Mouse (Mus musculus) retina, embryonic 14.5 days (tissue): ENCODE measurements around the gene Edf1.
A peak's percentile ranks its signal among the peaks of the same experiment; 100 is the strongest.

Experiments used
- DNase-seq: peaks from one replicate; pipeline ENCODE4 v3.0.0-alpha.2; 2015; ENCODE audit warnings: low spot score

Edf1 gene

DNA sequence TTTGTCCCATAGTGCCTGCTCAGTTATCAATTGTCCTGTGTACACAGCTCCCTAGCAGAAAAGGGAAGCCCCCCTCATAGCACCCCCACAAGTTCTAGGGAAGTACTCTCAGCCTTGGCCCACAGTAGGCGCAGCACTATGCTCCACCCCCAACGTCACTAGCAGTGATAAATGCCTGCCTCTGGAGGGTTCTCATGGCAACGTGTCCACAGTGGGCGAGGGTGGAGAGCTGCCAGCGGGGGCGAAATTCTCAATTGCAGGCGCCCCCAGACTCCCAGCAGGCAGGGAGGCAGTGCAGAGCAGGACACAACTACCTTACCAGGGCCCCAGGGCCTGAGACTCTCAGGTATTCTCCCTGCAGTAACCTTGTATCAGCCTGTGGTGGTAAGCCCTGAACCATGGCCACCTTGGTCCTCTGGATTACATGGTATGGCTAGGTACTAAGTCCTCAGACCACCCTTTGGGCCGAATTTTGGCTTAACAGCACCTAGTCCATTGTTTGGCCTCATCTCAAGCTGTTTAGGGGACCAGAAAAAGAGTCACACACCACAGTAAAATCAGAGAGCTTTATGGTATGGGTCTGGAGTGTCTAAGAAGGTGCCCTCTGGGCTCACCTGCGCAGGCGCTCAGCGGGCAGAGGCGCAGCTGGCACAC, 24.9 kb downstream of the Edf1 start:
- peak; percentile 9 for DNase-seq

DNA sequence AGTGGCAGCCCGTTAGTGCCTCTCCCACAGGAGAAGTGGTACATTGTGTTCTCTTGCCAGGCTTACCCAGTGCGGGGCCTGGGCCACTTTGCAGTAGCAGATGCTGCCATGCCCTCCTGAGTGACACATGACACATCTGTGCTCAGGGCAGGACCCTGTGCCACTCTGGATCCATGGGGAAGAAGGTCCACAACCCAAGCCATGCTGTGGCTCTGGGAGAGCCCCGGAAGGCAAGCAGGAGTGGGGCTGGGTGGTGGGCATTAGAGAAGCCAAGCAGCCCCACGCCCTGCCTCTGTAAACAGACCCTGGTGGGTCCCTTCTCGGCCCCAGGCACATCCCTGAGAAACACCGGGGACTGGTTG, 25.5 kb downstream of the Edf1 start:
- no peak for DNase-seq

DNA sequence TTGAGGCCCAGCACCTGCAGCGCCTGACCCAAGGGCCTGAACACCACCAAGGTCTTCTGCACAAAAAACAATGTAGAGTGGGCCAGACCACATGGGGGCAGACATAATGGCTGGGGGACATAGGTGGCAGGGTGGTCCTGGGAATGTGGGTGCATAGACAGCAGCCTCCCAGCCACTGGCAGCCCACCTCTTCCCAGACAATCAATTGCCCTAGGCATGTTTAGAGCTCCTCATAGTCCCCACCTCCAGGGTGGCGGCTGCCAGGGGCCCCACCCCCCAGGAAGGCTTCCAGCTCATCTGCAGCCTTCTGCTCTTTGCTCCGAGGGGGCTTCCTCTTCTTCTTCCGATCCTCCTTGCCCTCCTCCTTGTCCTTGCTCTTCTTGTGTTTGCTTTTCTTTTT, 25.9 kb downstream of the Edf1 start:
- no peak for DNase-seq

DNA sequence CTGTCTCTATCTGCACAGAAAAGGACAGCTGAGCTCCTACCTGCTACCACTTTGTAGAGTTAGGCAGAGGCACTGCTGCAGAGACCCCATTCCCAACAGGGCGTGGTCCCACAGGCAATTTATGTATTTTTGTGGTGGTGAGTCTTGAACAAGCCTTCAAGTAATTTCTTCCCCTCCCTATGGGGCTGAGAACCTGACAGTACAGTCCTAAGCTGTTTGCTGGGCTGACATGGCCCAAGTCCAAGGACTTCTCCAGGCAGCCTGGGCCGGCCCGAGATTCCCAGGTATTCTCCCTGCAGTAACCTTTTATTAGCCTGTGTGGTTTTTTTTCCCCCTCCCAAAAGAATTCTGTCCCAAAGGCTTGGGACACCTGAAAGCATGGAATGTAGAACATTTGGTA, 26.5 kb downstream of the Edf1 start:
- DNase-seq = no peak

DNA sequence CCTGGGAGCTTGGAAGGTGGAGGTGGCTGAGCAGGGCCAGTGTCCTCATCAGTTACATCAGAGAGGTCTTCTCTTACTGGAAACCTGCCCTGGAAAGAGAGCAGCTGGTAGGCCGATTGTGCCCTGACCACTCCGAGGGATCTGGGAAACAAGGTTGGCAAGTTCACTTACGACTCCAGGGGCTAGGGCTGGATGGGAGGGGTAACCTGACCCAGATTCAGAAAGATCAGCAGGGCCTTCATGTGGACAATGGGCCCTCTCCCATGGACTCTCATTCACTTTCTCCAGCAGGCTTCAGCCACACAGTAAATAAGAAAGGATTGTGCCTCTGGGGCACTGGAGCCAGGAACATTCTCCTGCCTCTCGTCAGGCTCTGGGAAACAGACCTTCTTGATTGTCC, 27.2 kb downstream of the Edf1 start:
- DNase-seq = no peak

DNA sequence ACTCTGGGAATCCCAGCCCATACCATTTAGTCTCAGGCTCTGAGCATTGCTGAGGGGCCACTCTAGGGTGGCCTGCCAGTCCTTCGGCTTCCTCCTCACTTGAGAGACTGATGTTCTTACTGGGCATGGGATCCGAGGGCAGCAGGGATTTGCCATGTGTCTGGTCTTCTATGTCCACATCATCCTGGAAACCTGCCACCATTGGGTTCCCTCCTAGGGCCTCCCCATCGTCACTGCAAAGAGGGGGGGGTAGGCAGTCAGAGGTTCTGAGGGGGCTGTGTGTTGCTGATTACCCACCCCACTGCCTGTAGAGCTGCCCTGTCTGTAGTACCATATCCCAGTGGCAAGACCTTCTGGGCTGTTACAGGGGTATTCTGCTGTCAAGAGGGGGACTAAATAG, 28.0 kb downstream of the Edf1 start:
- no peak for DNase-seq

DNA sequence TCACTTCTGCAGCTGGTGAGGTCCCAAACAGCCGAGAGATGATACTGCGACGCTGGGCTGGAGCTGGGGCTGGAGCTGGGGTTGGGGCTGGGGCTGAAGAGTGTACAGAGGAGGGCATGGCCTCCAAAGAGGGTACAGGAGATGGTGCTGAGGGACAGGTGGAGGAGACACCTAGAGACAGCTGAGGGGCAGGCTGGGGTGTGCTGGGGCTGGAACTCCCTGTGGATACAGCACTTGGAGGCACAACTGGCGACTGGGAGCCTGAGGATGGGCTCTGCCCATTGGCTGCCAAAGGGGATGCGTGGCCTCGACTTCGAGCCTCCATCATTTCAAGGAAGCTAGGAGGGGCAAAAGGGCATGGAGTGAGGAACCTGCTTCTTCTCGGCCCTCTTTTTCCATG, 29.6 kb downstream of the Edf1 start:
- DNase-seq = no peak

DNA sequence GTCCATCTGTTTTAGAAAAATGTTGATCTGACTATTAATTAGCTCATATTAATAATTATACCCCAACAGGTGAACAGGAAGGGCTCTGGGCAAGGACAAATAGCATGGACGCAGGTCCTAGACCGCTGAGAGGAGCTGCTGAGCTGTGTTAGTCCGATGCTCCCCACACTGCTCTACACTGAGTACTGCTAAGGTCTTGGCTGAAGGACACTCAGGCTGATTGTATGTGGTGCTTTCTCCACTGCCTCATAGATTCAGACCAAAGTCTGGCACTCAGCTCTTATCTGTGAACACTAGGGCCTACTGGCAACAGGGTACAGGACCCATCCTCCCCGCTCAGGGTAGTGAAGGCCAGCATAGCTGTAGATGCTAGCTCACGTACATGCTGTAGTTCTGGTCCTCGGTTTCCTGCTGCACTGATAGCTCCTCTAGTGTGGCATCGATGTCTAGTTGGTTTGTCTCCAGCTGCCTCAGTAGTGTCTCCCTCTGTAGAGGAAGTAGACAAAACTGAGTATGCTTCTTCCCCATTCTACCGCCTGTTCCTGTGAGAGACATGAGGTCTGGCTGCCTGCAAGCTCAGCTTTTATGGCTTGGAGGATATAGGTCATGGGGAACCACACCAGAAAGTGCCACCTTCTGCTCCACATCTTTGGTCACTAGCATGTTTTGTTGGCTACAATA, 30.7 kb downstream of the Edf1 start:
- DNase-seq = no peak

DNA sequence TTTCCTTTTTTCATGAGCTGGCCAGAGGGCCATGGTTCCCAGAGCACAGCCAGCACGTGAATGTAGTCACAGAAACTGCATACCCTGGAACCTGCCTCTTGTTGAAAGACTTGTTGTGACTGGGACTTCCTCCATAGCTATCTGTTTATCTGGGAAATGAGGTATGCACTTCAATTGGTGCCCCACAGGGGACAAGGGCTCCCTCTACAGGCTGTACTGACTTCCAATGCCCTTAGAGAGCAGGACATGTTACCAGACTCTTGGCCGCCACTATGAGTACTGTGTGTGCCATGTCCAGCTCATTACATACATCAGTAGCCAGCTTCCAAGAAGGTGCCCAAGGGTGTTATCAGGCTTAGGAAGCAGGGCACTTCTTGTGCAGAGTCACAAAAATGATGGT, 34.2 kb downstream of the Edf1 start:
- peak; percentile 31 for DNase-seq

DNA sequence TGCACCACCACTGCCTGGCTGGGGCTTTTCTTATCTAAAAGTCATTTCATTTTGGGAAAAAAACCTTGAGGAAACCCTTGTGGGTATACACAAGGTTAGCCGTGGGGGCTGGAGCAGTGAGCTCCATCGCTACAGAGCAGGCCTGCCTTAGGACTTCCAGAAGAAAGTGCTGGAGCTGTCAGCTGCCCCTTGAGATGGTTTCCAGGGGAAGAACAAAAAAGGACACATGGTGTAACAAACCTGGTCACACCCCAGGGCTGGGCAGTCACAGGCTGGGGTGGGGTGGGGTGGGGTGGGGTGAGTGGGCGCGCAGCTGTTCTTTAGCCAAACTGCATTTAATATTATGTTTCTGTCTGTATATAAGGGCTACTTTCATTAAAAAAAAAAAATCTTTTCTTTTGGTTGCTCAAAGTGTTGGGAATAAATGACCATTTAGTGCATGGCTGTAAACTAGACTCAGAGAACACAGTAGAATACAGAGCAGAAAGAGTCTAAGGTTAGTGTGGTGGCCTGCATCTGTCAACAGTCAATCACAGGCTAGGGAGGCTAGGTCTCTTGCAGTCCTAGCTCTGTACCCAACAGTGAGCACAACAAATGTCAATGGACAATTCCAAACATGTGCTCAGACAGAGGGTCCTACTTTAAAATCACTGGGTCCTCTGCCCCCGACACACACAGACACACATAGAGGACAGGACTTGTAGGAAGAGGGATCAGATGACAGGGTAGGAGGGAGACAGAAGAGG, 39.3 kb downstream of the Edf1 start:
- DNase-seq = no peak

DNA sequence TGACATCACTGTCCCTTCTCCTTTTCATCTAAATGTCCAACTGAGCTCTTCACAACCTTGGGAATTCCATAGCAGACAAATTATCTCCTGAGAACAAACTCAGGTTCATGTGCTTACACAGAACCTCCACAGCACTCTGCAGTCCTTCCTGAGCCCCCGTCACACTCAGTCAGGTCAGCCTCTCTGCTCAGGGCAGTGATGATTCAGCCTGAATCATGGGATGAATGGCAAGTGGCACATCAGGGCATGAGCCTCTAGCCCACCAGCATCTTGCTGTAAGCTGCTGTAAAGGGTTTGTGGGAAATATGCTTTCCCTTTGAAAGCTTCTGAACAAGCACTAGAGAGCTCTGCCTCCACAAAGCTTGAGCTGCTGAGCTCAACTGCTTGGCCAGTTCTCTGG, 41.1 kb downstream of the Edf1 start:
- DNase-seq = no peak

DNA sequence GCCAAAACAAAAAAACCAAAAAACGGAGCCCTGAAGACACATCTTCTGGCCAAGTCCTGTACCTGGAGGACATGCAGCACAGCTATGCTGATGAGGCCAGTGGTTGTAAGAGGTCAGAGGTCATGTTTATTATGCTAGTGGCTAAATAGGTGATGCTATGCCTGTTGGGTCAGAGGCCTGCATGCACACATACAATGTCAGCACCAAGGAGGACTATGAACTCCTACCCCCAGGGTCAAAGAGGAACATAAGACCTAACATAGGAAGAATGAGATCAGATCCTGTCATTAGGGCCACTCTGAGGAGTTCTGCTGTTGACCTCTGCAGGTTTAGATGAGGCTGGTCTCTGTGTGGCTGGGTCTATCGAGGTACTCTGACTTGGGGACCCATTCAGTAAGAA, 42.4 kb downstream of the Edf1 start:
- DNase-seq = no peak

DNA sequence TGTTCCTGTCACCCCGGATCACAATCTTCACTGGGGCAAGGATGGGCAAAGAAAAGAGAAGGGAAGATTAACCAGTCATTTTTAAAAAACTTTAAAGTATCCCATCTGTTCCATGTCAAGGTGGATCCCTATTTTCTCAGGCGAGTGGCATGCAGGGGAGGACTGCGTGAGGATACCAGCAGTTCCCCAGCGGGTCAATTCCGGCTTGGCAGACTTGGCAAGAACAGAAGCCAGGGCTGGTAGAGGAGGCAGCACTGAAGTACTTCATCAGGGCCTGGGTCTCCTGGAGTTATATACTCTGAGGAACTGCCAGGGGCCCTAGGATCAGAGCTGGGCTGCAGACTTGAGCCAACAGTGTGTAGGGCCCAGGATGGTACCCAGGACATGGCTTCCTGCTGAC, 44.9 kb downstream of the Edf1 start:
- no peak for DNase-seq

DNA sequence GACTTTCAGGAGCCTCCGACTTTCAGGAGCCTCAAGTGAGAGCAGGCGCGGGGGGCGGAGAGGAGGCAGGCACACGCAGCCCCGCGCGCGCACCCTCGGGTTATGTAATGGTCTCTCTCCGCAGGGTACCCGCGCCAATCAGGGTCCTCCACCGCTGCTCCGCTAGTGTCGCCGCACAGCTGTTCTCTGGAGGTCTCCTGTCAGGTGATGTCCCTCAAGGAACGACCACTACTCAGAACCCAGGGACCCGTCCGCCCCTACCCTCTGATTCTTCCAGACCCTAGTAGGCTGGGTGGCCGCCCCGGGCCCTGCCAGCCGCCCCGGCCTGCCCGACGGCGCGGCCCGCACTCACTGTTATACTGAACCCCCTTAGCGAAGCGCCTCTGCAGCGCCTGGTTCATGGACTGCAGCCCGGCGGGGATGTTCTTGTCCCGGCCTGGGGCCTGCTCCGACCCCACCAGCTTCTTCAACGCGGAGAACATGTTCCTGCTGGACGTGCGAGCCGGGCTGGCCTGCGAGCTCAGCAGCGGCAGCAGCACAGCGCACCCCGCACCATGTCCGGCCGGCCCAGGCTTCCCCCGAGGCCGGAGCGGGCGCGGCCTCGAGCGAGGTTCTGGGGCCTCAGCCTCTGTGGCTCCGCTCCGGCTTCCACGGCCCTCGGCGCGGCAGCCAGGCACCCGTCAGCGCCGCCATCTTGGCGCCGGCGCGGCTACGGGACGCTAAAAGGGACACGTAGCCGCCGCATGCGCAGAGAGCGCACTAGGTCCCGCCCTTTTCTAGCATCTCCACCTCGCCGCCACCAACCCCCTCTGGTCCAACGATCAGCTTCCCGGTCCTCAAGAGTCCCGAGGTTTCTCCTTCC, 50.3 kb downstream of the Edf1 start, which contains the start of gene Rabl6:
TSS of gene Rabl6 (minus strand) at position 761 of the 862 bp plus-strand sequence.
- peak; percentile 94 for DNase-seq

DNA sequence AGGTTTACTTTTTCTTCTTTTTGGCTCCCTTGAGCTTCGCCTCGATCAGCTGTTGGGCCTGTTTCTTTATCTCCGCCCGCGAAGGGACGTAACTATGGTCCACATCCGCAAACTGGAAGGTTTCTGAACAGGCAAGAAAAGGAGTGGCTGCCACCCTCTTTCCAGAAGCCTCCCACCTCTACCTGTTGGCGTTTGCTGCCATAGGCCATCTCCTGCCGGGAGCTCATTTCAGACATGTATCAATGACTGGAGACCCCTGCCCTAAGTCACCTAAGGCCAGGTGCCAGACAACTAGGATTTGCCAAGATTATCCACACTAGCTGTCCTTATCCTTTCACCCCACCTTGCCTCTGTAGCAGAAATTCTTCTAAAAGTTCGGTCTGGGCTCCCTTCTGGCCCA, 51.0 kb downstream of the Edf1 start:
- no peak for DNase-seq
